Mouse (Mus musculus) liver, embryonic 14.5 days (tissue): ENCODE measurements at regions not wholly inside any gene's neighbourhood (a gene's known extent, or its start where the extent isn't known, plus 50 kb on each side); places are given as distances from the start of the nearest gene placed in this dataset.

ENCODE experiments used
- ATAC-seq: fragments of 200-750 bp; cut with Nextera tagmentation; 2 replicates; pipeline ENCODE4 v1.8.0; 2017; ENCODE audit warnings: moderate number of reproducible peaks, mild to moderate bottlenecking, moderate library complexity; ENCODE audit not compliant: insufficient read depth
- DNase-seq, 3 experiments: peaks; one replicate each; pipeline ENCODE4 v3.0.0-alpha.2; 2012 to 2013; ENCODE audit warnings: low read depth in 3 of 3, low spot score in 3 of 3
- H3K27ac ChIP-seq: fragments of 300-500 bp; sonication (generic); 2 replicates; pipeline ENCODE4 v1.5.1; 2014; ENCODE audit warnings: moderate library complexity, mild to moderate bottlenecking, control low read depth, inconsistent platforms
- H3K27me3 ChIP-seq: fragments of 300-500 bp; sonication (generic); 2 replicates; pipeline ENCODE4 v1.6.1; 2014; ENCODE audit warnings: mild to moderate bottlenecking, low read length, moderate library complexity; ENCODE audit not compliant: control insufficient read depth, insufficient read depth
- H3K36me3 ChIP-seq: fragments of 300-500 bp; sonication (generic); replicated peaks from 2 replicates; pipeline ENCODE4 v1.6.1; 2014; ENCODE audit warnings: low read depth; ENCODE audit not compliant: control insufficient read depth, insufficient read depth
- H3K4me1 ChIP-seq, 2 experiments: fragments of 200-500 bp in 1 of 2; fragments of 300-500 bp in 1 of 2; sonication (generic) in 1 of 2; replicated peaks; 2 replicates each; pipeline ENCODE4 v1.6.1; 2012 to 2014; ENCODE audit warnings: antibody characterized with exemption in 1 of 2, inconsistent platforms in 1 of 2, low read length in 1 of 2; ENCODE audit not compliant: control insufficient read depth in 2 of 2, insufficient read depth in 2 of 2
- H3K4me2 ChIP-seq: fragments of 300-500 bp; sonication (generic); 2 replicates; pipeline ENCODE4 v1.6.1; 2014; ENCODE audit warnings: low read depth, mild to moderate bottlenecking, control low read depth, moderate library complexity
- H3K4me3 ChIP-seq, 2 experiments: fragments of 200-500 bp in 1 of 2; fragments of 300-500 bp in 1 of 2; sonication (generic) in 1 of 2; 2 replicates each; pipeline ENCODE4 v1.5.1; 2012 to 2014; ENCODE audit warnings: low read depth in 2 of 2, low read length in 2 of 2, mild to moderate bottlenecking in 2 of 2, control low read depth in 1 of 2, inconsistent platforms in 1 of 2, moderate library complexity in 1 of 2; ENCODE audit not compliant: insufficient read depth in 1 of 2
- H3K9ac ChIP-seq: fragments of 300-500 bp; sonication (generic); replicated peaks from 2 replicates; pipeline ENCODE4 v1.6.1; 2014; ENCODE audit warnings: mild to moderate bottlenecking, control low read depth, moderate library complexity
- H3K9me3 ChIP-seq: fragments of 300-500 bp; sonication (generic); 2 replicates; pipeline ENCODE4 v1.6.1; 2016; ENCODE audit warnings: low read length, mixed read lengths; ENCODE audit not compliant: control insufficient read depth
- CTCF ChIP-seq: IDR thresholded peaks from 2 replicates; pipeline ENCODE4 v1.5.1; 2016; ENCODE audit warnings: antibody characterized with exemption, low read depth, control low read depth
- EP300 ChIP-seq: IDR thresholded peaks from 2 replicates; pipeline ENCODE4 v1.6.1; 2016; ENCODE audit warnings: antibody characterized with exemption, low read depth
- WGBS: fragments of 180-500 bp; shearing (Covaris S2); extraction: QIAGEN DNeasy Blood & Tissue Kit; methylation state at CpG from one replicate; pipeline ENCODE4 v1.1.7; 2014; ENCODE audit not compliant: insufficient replicate concordance; 5-methylcytosine and 5-hydroxymethylcytosine counted together

GRCm38 (mm10) chr13:90684324-90684723 is 220.8 kb downstream of the Atp6ap1l start:
- Histone ChIP-seq H3K9me3 (no peaks in the 10 kb centered on the region), H3K27me3 (no peaks in the 10 kb centered on the region), H3K4me1 (no peaks in the 10 kb centered on the region), H3K4me2 (no peak overlapping the region), H3K9ac (no peak overlapping the region), H3K4me3 (no peak overlapping the region), H3K36me3 (no peaks in the 10 kb centered on the region), H3K27ac (no peak overlapping the region)
- TF ChIP-seq CTCF (no peak), EP300 (no peak)
- WGBS = 47% methylated on average over 2 of the region's 2 CpGs
- ATAC-seq = no peak
- DNase-seq = no peak

GRCm38 (mm10) chr13:90679162-90680010 is 225.8 kb downstream of the Atp6ap1l start:
- 54% methylated on average over 8 of the region's 8 CpGs for WGBS
- Histone ChIP-seq H3K9me3 (no peaks in the 10 kb centered on the region), H3K4me3 (no peak overlapping the region), H3K27ac (no peak overlapping the region), H3K27me3 (no peaks in the 10 kb centered on the region), H3K4me2 (no peak overlapping the region), H3K4me1 (no peaks in the 10 kb centered on the region), H3K36me3 (no peaks in the 10 kb centered on the region), H3K9ac (no peak overlapping the region)
- no peak for ATAC-seq
- DNase-seq = no peak
- TF ChIP-seq CTCF = no peak
- TF ChIP-seq EP300 = no peak

DNA sequence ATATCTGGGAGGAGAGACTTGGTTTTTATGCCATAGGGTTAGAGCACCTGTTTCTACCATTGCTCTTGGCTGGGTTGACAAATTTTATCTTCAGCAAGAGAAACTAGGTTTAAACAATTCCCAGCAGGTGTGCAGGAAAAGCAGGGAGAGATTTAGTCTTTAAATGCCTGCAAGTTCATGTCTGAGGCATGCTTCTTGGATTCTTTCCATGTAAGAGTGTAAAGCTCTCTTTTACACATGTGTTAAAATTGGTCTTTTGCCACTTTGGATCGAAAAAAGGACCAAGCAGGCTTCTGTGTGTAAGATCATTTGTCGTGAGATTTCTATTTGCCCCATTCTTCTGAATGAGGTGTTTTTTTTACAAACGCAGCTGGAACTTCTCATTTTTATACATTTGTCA is 231.3 kb downstream of the Atp6ap1l start:
- Histone ChIP-seq H3K27me3 (no peaks in the 10 kb centered on the region), H3K4me2 (no peak overlapping the region), H3K9me3 (no peaks in the 10 kb centered on the region), H3K4me1 (no peaks in the 10 kb centered on the region), H3K36me3 (no peaks in the 10 kb centered on the region), H3K9ac (no peak overlapping the region), H3K27ac (no peak overlapping the region), H3K4me3 (no peak overlapping the region)
- no peak for ATAC-seq
- TF ChIP-seq CTCF (no peak), EP300 (no peak)
- no peak for DNase-seq
- 37% methylated on average over 3 of the region's 3 CpGs for WGBS

DNA sequence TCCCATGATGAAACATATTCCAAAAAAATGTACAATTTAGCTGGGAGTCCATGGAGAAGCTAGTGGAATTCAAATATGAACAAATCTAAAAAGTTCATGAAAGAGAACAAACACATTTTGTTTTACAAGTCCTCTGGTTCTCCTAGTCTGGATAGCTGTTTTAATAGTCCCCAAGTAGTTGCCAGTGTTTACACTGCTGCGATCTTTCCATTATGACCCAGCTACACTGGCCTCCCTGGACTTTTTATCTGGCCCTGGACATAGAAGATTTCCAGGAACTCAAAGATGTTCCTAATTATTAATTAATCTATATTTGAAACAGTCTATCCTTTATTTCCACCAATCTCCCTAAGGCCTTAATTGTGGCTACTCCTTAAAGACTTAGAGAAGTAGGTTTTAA is 232.1 kb downstream of the Atp6ap1l start:
- H3K36me3 ChIP-seq = no peaks in the 10 kb centered on the region
- no peak overlapping the region for H3K4me3 ChIP-seq
- no peak for ATAC-seq
- H3K27me3 ChIP-seq = no peaks in the 10 kb centered on the region
- no peak overlapping the region for H3K9ac ChIP-seq
- no peak overlapping the region for H3K4me2 ChIP-seq
- H3K27ac ChIP-seq = no peak overlapping the region
- DNase-seq = no peak
- no peak for TF ChIP-seq CTCF
- TF ChIP-seq EP300 = no peak
- H3K4me1 ChIP-seq = no peaks in the 10 kb centered on the region
- WGBS = 65% methylated on average over 1 of the region's 1 CpGs
- no peaks in the 10 kb centered on the region for H3K9me3 ChIP-seq

GRCm38 (mm10) chr13:90661567-90662141 is 243.5 kb downstream of the Atp6ap1l start:
- Histone ChIP-seq H3K4me3 (no peak overlapping the region), H3K27ac (no peak overlapping the region), H3K9me3 (no peaks in the 10 kb centered on the region), H3K36me3 (no peaks in the 10 kb centered on the region), H3K4me2 (no peak overlapping the region), H3K4me1 (no peaks in the 10 kb centered on the region), H3K9ac (no peak overlapping the region), H3K27me3 (no peaks in the 10 kb centered on the region)
- no peak for TF ChIP-seq EP300
- TF ChIP-seq CTCF = no peak
- no peak for ATAC-seq
- WGBS = 65% methylated on average over 3 of the region's 3 CpGs
- no peak for DNase-seq
